ENCODE assay signal across 23 mouse cellular contexts in genomic region chr10:117444761-117445160, GRCm38 (mm10).
DNase-seq lines count a peak whose midpoint lies in the region; ATAC-seq lines count a peak whose summit lies in the region.
"Had no signal": no experiment of that assay in that cellular context is flagged by ENCODE, and none has a peak within 500 bp of the region (broad histone marks: within the 10 kb centered on the region; RNA-seq: fewer than 3 reads in every experiment).

No protein-coding gene starts in this region.

- WGBS in forebrain, embryonic 11.5 days, result 86% methylated on average over 10 of the region's 10 CpGs
- 78% methylated on average over 10 of the region's 10 CpGs for WGBS in forebrain, embryonic 13.5 days
- 83% methylated on average over 10 of the region's 10 CpGs for WGBS in limb, embryonic 11.5 days
- WGBS in limb, embryonic 10.5 days, result 87% methylated on average over 10 of the region's 10 CpGs

- peak; percentile 27 for DNase-seq in forebrain, embryonic 11.5 days (ENCODE audit: low spot score)
- DNase-seq in heart, adult 11 months, result peak; percentile 60
- DNase-seq in heart, postnatal 25 days (ENCODE audit: low spot score), result no peak
- DNase-seq in limb, embryonic 11.5 days (ENCODE audit: low spot score), result no peak
- DNase-seq in limb, embryonic 10.5 days (ENCODE audit: low spot score), result no peak
- peak; percentile 94 for DNase-seq in adipocyte (ENCODE audit: low spot score)
- no peak for DNase-seq in cerebellum, postnatal 36 days
- DNase-seq: adrenal gland, adult 2 months; adrenal gland, adult 8-10 months; adrenal gland, postnatal 10 days; adrenal gland, postnatal 14 days; adrenal gland, postnatal 25 days; adrenal gland, postnatal 36 days; B cell, adult 2 months; cerebellum, adult 11 months; cerebellum, adult 11-12 months; cerebellum, adult 18-20 months had no signal

- no peaks in the 10 kb centered on the region for H3K27me3 ChIP-seq in forebrain, embryonic 11.5 days (ENCODE audit: control insufficient read depth, insufficient read depth, low read length)
- H3K27me3 ChIP-seq in forebrain, embryonic 13.5 days, result no peaks in the 10 kb centered on the region
- H3K27me3 ChIP-seq in limb, embryonic 11.5 days (ENCODE audit: control insufficient read depth, insufficient read depth, low read length), result no peaks in the 10 kb centered on the region
- H3K27me3 ChIP-seq in limb, embryonic 10.5 days (ENCODE audit: low read depth, poor library complexity, severe bottlenecking), result no peaks in the 10 kb centered on the region
- H3K27me3 ChIP-seq: CH12.LX, Patski had no signal

- no peaks in the 10 kb centered on the region for H3K36me3 ChIP-seq in forebrain, embryonic 11.5 days (ENCODE audit: control insufficient read depth, insufficient read depth, low read length)
- no peaks in the 10 kb centered on the region for H3K36me3 ChIP-seq in forebrain, embryonic 13.5 days (ENCODE audit: poor library complexity, severe bottlenecking)
- no peaks in the 10 kb centered on the region for H3K36me3 ChIP-seq in limb, embryonic 11.5 days (ENCODE audit: control insufficient read depth, insufficient read depth, low read length)
- H3K36me3 ChIP-seq in limb, embryonic 10.5 days, result no peaks in the 10 kb centered on the region
- H3K36me3 ChIP-seq: G1E had no signal

- H3K27ac ChIP-seq in forebrain, embryonic 11.5 days (ENCODE audit: low read depth, low read length), result no peak overlapping the region
- H3K27ac ChIP-seq in forebrain, embryonic 13.5 days, result no peak overlapping the region
- no peak overlapping the region for H3K27ac ChIP-seq in limb, embryonic 11.5 days (replicated peaks; ENCODE audit: low read depth, low read length)
- no peak overlapping the region for H3K27ac ChIP-seq in limb, embryonic 10.5 days

- H3K9ac ChIP-seq in forebrain, embryonic 11.5 days (ENCODE audit: low read length), result no peak overlapping the region
- no peak overlapping the region for H3K9ac ChIP-seq in forebrain, embryonic 13.5 days
- peak overlapping the region; percentile 23; the same call in 1 of the 2 replicates for H3K9ac ChIP-seq in limb, embryonic 11.5 days (ENCODE audit: low read length)

- H3K4me1 ChIP-seq in forebrain, embryonic 11.5 days (replicated peaks; ENCODE audit: control insufficient read depth, insufficient read depth, low read length), result peaks cover 5% of the 10 kb centered on the region; the same call in 1 of the 2 replicates
- H3K4me1 ChIP-seq in forebrain, embryonic 13.5 days, result peaks cover 15% of the 10 kb centered on the region; the same call in 1 of the 2 replicates
- H3K4me1 ChIP-seq in limb, embryonic 11.5 days (ENCODE audit: control insufficient read depth, insufficient read depth, low read length), result no peaks in the 10 kb centered on the region
- H3K4me1 ChIP-seq in limb, embryonic 10.5 days, result peaks cover 14% of the 10 kb centered on the region

- H3K4me3 ChIP-seq in forebrain, embryonic 11.5 days (ENCODE audit: low read depth, low read length), result no peak overlapping the region
- H3K4me3 ChIP-seq in forebrain, embryonic 13.5 days, result no peak overlapping the region
- H3K4me3 ChIP-seq in limb, embryonic 11.5 days (ENCODE audit: low read depth, low read length), result no peak overlapping the region
- H3K4me3 ChIP-seq in limb, embryonic 10.5 days, result no peak overlapping the region

- intact Hi-C loops in heart, postnatal 25 days (cut with DNase I), result no loop called here

- H3K9me3 ChIP-seq in forebrain, embryonic 11.5 days (ENCODE audit: control insufficient read depth, low read length), result no peaks in the 10 kb centered on the region
- peaks cover 6% of the 10 kb centered on the region for H3K9me3 ChIP-seq in forebrain, embryonic 13.5 days (replicated peaks)
- no peaks in the 10 kb centered on the region for H3K9me3 ChIP-seq in limb, embryonic 11.5 days (ENCODE audit: control insufficient read depth, low read length)
- no peaks in the 10 kb centered on the region for H3K9me3 ChIP-seq in limb, embryonic 10.5 days (replicated peaks)

- no peak for ATAC-seq in forebrain, embryonic 11.5 days (replicated peaks; ENCODE audit: low FRiP score)
- no peak for ATAC-seq in forebrain, embryonic 13.5 days
- ATAC-seq in limb, embryonic 11.5 days (ENCODE audit: insufficient number of reproducible peaks, low FRiP score, low TSS enrichment, low read depth), result no peak
- ATAC-seq: activated CD4-positive, CD25-positive, alpha-beta regulatory T cell, adult 4 months; CD4-positive, CD25-positive, alpha-beta regulatory T cell, adult 4 months; Patski had no signal

- no peak overlapping the region for H3K4me2 ChIP-seq in forebrain, embryonic 11.5 days (ENCODE audit: low read depth, low read length, severe bottlenecking)
- no peak overlapping the region for H3K4me2 ChIP-seq in forebrain, embryonic 13.5 days
- no peak overlapping the region for H3K4me2 ChIP-seq in limb, embryonic 11.5 days (ENCODE audit: low read depth, severe bottlenecking)

Comparison
In these comparisons a context has a peak if more than half of its experiments do, and no peak if none do; other contexts are left out.
1. DNase-seq: peak in forebrain, embryonic 11.5 days (single experiment), heart, adult 11 months (single experiment) and adipocyte (single experiment); none in heart, postnatal 25 days (single experiment), limb, embryonic 11.5 days (single experiment), limb, embryonic 10.5 days (single experiment) and cerebellum, postnatal 36 days (0 of 2).